Mouse (Mus musculus): ENCODE data around the gene Lrguk. TPM values are rescaled to one million over a fixed set of nuclear protein-coding genes. Genes with fewer than 3 reads are reported as not detected.

The Lrguk gene
- total RNA-seq (2021), result 1 to 10 TPM; 2.9 to 3.3 TPM
- long read RNA-seq, experiment 1, partial matches to known transcripts, result 0 of 2 reads
- long read RNA-seq, experiment 1, other reads (novel, unspliced or antisense), result 2 of 2 reads
- long read RNA-seq, experiment 2, partial matches to known transcripts, result 0 of 1 reads
- long read RNA-seq, experiment 2, other reads (novel, unspliced or antisense), result 1 of 1 reads

DNA sequence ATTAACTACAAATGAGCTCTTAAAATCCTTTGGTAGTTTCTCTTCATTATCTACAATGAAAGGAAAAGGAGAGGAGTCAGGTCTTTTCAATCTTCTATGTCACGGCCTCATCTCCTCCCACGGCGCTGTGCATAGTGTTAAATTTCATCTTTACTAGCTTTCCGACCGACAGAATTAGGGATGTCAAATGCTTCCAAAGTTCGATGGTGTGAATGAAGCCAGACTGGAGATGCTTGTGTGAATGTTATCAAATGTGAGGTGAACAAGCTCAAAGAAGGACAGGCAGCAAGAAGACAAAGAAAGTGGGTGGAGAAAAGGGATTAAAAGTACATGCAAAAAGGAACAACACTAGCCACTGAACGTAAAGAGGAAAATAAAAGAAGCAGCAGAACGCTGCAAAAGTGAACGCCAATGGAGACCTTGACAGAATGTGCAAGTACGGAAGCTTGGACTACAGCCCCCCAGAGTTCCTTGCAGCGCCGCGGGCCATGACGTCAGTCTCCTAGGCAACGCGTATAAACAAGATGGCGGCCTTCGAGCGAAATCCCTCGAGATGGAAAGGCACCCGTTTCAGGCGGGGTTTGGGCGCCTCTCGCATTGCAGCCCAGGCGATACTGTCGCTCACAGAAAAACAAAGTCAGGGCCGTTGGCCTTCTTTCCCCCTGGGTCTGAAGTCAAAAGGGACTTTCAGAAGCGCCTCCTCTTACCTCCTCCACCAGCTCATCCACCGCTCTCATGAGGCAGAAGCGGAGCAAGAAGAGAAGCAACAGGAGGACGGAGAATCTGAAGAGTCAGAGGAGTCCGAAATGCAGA lies at the start of gene Lrguk:
Lrguk (plus strand) TSS at position 516 of the 813 bp plus-strand sequence.
- peak; percentile 85 to 87 for DNase-seq (ENCODE audit: extremely low spot score in 1 of 2, low spot score in 2 of 2)
- intact Hi-C loops (cut with DNase I), result no loop called here
- TF ChIP-seq CTCF (IDR thresholded peaks at IDR 0.05), result no peak
- Histone ChIP-seq H3K27ac (peak within 1 kb of the TSS; percentile 80), H3K4me3 (peak within 1 kb of the TSS; percentile 55)

DNA sequence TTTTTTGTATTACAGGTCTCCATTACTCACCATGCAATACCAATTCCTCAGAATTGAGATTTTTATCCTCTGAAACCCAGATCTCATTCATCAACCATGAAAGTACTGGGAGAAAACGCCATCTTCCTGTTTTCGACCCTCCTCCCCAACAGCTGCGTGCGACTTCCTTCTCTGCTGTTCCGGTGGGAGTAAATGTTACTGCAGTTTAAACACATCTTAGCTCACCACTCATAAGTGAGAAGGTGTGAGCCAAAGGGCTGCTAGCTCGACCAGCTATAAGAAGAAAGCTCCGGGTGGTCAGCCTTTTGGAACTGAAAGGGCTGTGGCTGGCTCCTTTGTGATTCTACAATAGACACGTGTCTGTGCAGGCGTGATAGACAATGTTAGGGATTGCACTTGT lies 46.5 kb upstream of the Lrguk start:
- no peak for DNase-seq (ENCODE audit: extremely low spot score in 1 of 2, low spot score in 2 of 2)
- Histone ChIP-seq H3K4me3 (no peak overlapping the region), H3K27ac (no peak overlapping the region)
- intact Hi-C loops (cut with DNase I), result no loop called here
- no peak for TF ChIP-seq CTCF (IDR thresholded peaks at IDR 0.05)

DNA sequence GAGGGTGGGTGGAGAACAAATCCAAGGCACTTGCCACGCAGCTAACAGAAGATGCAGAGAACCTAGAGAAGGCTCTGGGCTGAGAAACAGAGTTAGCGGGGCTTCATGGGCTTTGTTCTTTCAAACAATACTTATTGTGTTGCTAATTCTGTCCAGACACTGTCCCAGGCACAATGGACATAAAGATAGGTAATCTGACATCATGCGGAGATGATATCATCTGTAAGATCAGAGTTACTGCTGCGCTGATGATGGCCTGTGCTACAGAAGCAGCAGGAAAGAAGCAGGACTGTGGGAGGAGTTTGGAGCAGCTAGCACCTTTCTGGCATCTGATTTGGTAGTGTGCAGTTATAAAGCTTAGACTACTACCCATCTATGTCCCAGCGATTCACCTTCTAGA lies 42.1 kb upstream of the Lrguk start:
- Histone ChIP-seq H3K4me3 (no peak overlapping the region), H3K27ac (no peak overlapping the region)
- intact Hi-C loops (cut with DNase I), result no loop called here
- DNase-seq (ENCODE audit: extremely low spot score in 1 of 2, low spot score in 2 of 2), result no peak
- no peak for TF ChIP-seq CTCF (IDR thresholded peaks at IDR 0.05)

DNA sequence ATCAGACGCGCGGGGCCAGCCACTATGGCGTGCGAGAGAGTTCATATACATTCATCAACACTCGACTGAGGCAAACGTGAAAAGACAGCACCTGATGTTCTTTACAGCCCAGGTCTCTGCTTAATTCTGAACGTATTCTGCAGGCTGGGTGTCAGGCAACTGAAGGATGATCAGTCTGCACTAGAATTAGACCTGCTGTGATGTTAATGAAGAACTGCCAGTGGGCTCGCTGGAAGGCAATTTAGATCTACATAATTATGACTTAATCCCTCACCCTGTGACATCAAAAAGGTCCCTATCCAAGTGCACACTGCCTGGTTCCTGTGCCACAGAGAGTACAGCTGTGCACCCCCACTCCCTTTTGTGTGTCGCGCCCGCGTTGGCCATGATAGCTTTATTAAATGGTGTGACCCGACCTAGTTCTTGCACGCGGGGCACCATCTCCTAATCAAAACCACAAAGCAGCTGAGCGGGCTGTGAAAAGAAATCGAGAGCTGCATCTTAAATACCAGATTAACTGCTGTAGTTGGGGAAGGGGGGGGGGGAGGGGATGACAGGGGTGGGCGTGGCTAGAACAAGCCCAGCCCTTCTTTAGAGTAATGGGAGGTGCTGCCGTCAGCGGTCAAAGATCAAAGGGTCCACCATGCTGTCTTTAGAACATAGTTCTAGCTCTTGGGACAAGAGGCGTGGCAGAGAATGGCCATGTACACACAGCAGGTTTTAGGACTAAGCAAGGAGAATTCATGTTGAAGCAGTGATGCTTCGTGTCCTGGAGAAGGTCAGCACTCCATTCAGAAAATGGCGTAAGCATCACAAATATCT lies 36.8 kb upstream of the Lrguk start:
- H3K27ac ChIP-seq, result no peak overlapping the region
- peak overlapping the region; percentile 11; the same call in 1 of the 2 replicates for H3K4me3 ChIP-seq
- DNase-seq (ENCODE audit: extremely low spot score in 1 of 2, low spot score in 2 of 2), result no peak
- intact Hi-C loops (cut with DNase I), result no loop called here
- TF ChIP-seq CTCF (IDR thresholded peaks at IDR 0.05), result no peak

- no peak for DNase-seq (ENCODE audit: extremely low spot score in 1 of 2, low spot score in 2 of 2)
- intact Hi-C loops (cut with DNase I), result no loop called here
- TF ChIP-seq CTCF (IDR thresholded peaks at IDR 0.05), result no peak
- Histone ChIP-seq H3K27ac (no peak overlapping the region), H3K4me3 (no peak overlapping the region)
These were observed 35.4 kb upstream of the Lrguk start for GRCm38 (mm10) chr6:33993842-33994241.

- DNase-seq (ENCODE audit: extremely low spot score in 1 of 2, low spot score in 2 of 2), result no peak
- Histone ChIP-seq H3K27ac (no peak overlapping the region), H3K4me3 (no peak overlapping the region)
- intact Hi-C loops (cut with DNase I), result no loop called here
- no peak for TF ChIP-seq CTCF (IDR thresholded peaks at IDR 0.05)
These were observed 30.7 kb upstream of the Lrguk start for GRCm38 (mm10) chr6:33998590-33998989.

GRCm38 (mm10) chr6:33999530-33999929 lies 29.7 kb upstream of the Lrguk start:
- Histone ChIP-seq H3K4me3 (no peak overlapping the region), H3K27ac (no peak overlapping the region)
- TF ChIP-seq CTCF (IDR thresholded peaks at IDR 0.05), result no peak; the same call in none of the 2 replicates
- intact Hi-C loops (cut with DNase I), result no loop called here
- no peak for DNase-seq (ENCODE audit: extremely low spot score in 1 of 2, low spot score in 2 of 2)

- Histone ChIP-seq H3K27ac (no peak overlapping the region), H3K4me3 (no peak overlapping the region)
- TF ChIP-seq CTCF (IDR thresholded peaks at IDR 0.05), result no peak
- intact Hi-C loops (cut with DNase I), result no loop called here
- no peak for DNase-seq (ENCODE audit: extremely low spot score in 1 of 2, low spot score in 2 of 2)
These were observed 28.6 kb upstream of the Lrguk start for GRCm38 (mm10) chr6:34000644-34001043.

DNA sequence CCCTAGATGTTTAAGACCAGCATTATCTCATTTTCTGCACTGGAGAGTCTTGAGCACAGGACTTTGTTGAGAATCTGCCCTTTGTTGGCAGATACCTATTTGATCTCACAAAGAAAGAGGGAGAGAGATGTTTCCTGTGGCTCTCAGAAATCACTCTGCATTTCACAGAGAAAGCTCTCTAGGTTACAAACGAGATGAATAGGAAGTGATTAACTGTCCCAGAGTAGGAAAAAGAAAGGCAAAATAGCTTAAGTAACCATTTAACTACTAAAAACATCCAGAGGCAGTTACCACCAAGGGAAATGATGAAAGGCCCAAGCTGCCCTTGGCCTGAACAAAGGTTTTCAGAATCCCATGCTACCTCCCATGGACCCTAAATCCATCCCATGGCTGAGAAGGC lies 26.2 kb upstream of the Lrguk start:
- no peak for TF ChIP-seq CTCF (IDR thresholded peaks at IDR 0.05)
- no peak for DNase-seq (ENCODE audit: extremely low spot score in 1 of 2, low spot score in 2 of 2)
- no peak overlapping the region for H3K4me3 ChIP-seq
- no peak overlapping the region for H3K27ac ChIP-seq
- intact Hi-C loops (cut with DNase I), result no loop called here

DNA sequence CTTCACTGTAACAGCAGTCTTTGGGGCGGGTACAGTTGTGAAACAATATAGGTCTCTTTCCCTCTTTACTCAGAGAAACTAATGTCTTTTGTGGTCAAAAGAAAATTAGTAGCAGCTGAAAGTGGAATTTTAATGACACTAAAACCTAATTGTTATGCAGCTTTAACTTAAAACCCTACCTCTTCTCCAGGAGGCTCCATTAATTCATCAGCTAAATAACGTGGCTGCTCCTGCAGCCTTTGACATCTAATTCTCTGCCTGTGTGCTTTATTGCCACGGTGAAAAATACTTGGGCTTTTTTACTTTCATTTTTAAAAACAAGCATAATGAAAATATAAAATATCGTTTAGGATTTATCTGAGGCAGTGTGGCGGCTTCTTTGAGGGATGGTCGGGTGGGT lies 15.8 kb upstream of the Lrguk start:
- no peak for TF ChIP-seq CTCF (IDR thresholded peaks at IDR 0.05)
- intact Hi-C loops (cut with DNase I), result no loop called here
- no peak overlapping the region for H3K27ac ChIP-seq
- DNase-seq (ENCODE audit: extremely low spot score in 1 of 2, low spot score in 2 of 2), result no peak
- no peak overlapping the region for H3K4me3 ChIP-seq

DNA sequence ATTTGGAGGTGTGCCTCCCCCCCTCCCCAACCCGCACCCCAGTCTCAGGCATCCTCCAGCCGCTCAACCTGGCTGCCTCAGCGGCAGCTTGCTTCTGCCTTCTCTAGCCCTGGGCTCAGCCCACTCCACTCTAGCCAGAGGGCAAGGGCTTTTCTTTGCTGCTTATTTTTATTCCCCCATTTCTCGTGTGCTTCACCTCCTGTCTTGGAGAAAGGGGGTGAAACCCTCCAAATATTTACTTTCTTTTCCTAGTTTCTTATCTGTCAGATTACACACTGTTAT lies 439 bp downstream of the Lrguk start:
- DNase-seq (ENCODE audit: extremely low spot score in 1 of 2, low spot score in 2 of 2), result no peak
- no peak overlapping the region; the same call in 1 of the 2 replicates for H3K27ac ChIP-seq
- no peak for TF ChIP-seq CTCF (IDR thresholded peaks at IDR 0.05)
- intact Hi-C loops (cut with DNase I), result no loop called here
- peak overlapping the region; percentile 55 for H3K4me3 ChIP-seq

GRCm38 (mm10) chr6:34034096-34034495 lies 4.8 kb downstream of the Lrguk start:
- intact Hi-C loops (cut with DNase I), result no loop called here
- Histone ChIP-seq H3K27ac (no peak overlapping the region), H3K4me3 (no peak overlapping the region)
- DNase-seq (ENCODE audit: extremely low spot score in 1 of 2, low spot score in 2 of 2), result no peak
- no peak for TF ChIP-seq CTCF (IDR thresholded peaks at IDR 0.05)

All from left cerebral cortex, adult 2 months (tissue).